Mouse (Mus musculus): ENCODE results near the gene Glis3.

GRCm38 (mm10) chr19:28525331-28525730 is 154.5 kb downstream of the Glis3 start:
- TF ChIP-seq GATA1 (IDR thresholded peaks at IDR 0.05; ENCODE audit: low read depth, low read length) (no peak), MEF2A (IDR thresholded peaks at IDR 0.05; ENCODE audit: extremely low read depth, insufficient replicate concordance, low read depth, low read length, poor library complexity, severe bottlenecking) (no peak), NRF1 (IDR thresholded peaks at IDR 0.05; ENCODE audit: insufficient read depth, low read depth, low read length, poor library complexity, severe bottlenecking) (no peak), CTCF (IDR thresholded peaks at IDR 0.05 in 2 of 3, conservative IDR thresholded peaks at IDR 0.05 in 1 of 3; ENCODE audit: control insufficient read depth in 1 of 3, insufficient read depth in 1 of 3, low read depth in 2 of 3, low read length in 3 of 3, poor library complexity in 1 of 3, severe bottlenecking in 1 of 3) (no peak), RAD21 (IDR thresholded peaks at IDR 0.05; ENCODE audit: low read depth, low read length) (no peak), EP300 (IDR thresholded peaks at IDR 0.05; ENCODE audit: low read depth in 1 of 2, low read length in 2 of 2) (no peak)

All from MEL (cell line).